Mouse (Mus musculus): ENCODE results near the gene Ing4. TPM values are rescaled to one million over a fixed set of nuclear protein-coding genes. Genes with fewer than 3 reads are reported as not detected.

Ing4 gene
- total and polyA plus RNA-seq, 3 experiments, result 29.5 to 34.9 TPM; not detected in 1

DNA sequence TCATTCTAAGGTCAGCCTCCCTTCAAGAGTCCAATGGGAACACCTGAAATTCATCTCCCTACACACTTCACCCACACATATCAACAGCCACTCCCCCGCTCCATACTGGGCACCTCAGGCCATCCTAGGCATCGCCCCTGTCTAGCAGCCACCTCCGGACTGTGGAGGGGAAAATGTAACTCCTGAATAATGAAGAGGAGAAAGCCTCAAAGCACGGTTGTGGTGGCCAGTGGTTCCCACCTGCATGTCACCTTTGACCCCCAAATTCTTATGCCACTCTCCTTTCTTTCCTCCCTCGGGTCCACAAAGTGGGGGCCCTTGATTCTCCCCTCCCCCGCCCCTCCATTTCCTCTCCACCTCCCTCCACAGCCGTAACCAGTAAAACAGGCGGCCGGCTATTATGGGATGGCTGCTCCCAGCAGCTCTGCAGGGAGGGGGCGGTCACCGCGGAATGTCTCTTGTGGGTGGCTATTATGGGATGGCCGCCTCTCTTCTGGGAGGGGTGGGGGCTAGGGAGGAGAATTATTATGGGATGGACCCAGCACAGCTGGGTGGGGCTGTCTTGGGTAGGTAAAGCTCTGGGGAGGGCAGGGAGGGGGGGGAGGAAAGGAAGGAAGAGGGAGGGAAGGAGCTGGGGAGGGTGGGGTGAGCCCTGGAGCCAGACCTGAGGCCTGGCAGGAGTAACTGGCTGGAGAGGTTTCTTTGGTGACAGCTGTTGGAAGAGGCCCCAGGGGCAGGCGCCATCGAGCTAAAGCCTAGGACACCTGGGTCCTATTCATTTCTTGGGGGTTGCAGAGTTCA, 50.2 kb downstream of the Ing4 start:
- Histone ChIP-seq H3K4me3 (ENCODE audit: control insufficient read depth in 1 of 2, insufficient read depth in 1 of 2, low read depth in 2 of 2, low read length in 2 of 2) (peak overlapping the region; percentile 37 to 54), H3K36me3 (ENCODE audit: control insufficient read depth in 1 of 2, insufficient read depth in 2 of 2, low read length in 2 of 2) (peaks cover 0 to 12% of the 10 kb centered on the region in 2 experiments; a peak in 2 of 4 replicates), H3K79me2 (ENCODE audit: control insufficient read depth, insufficient read depth, low read length, poor library complexity) (no peaks in the 10 kb centered on the region; the same call in 1 of the 2 replicates), H3K27ac (ENCODE audit: control insufficient read depth, low read depth, low read length) (peak overlapping the region; percentile 80), H3K9ac (ENCODE audit: control insufficient read depth, low read depth, low read length, poor library complexity, severe bottlenecking) (peak overlapping the region; percentile 70), H3K4me1 (ENCODE audit: control insufficient read depth in 1 of 2, insufficient read depth in 2 of 2, low read length in 2 of 2) (peaks cover 5 to 15% of the 10 kb centered on the region in 2 experiments), H3K27me3 (ENCODE audit: control insufficient read depth in 1 of 2, insufficient read depth in 2 of 2, low read length in 2 of 2) (no peaks in the 10 kb centered on the region), H3K9me3 (replicated peaks; ENCODE audit: insufficient read depth, low read length) (no peaks in the 10 kb centered on the region)
- DNase-seq (ENCODE audit: low read depth, low spot score), result peak; percentile 93
- TF ChIP-seq EP300 (IDR thresholded peaks at IDR 0.05; ENCODE audit: low read depth in 1 of 2, low read length in 2 of 2) (no peak; a peak in 2 of 4 replicates), ZMIZ1 (IDR thresholded peaks at IDR 0.05; ENCODE audit: low read depth, low read length) (no peak), GABPA (IDR thresholded peaks at IDR 0.05; ENCODE audit: low read depth, low read length) (no peak), NELFE (IDR thresholded peaks at IDR 0.05; ENCODE audit: low read depth, low read length) (peak; percentile 7; the same call in 1 of the 2 replicates), KAT2A (conservative IDR thresholded peaks at IDR 0.05; ENCODE audit: low read depth, low read length) (no peak), RCOR1 (IDR thresholded peaks at IDR 0.05; ENCODE audit: low read depth, low read length) (no peak; the same call in 1 of the 2 replicates), ELF1 (IDR thresholded peaks at IDR 0.05; ENCODE audit: low read depth, low read length) (peak; percentile 18; the same call in 1 of the 2 replicates), RAD21 (IDR thresholded peaks at IDR 0.05; ENCODE audit: low read depth, low read length) (no peak), MYB (IDR thresholded peaks at IDR 0.05; ENCODE audit: low read depth, low read length) (no peak), MYC (IDR thresholded peaks at IDR 0.05; ENCODE audit: low read depth, low read length) (no peak), MAFK (IDR thresholded peaks at IDR 0.05; ENCODE audit: borderline replicate concordance, low read depth, low read length) (no peak), MAZ (IDR thresholded peaks at IDR 0.05; ENCODE audit: low read depth, low read length) (peak; percentile 99), USF1 (IDR thresholded peaks at IDR 0.05; ENCODE audit: low read depth, low read length) (no peak), CHD1 (IDR thresholded peaks at IDR 0.05; ENCODE audit: low read depth, low read length) (no peak), POLR2A (IDR thresholded peaks at IDR 0.05; ENCODE audit: control insufficient read depth in 1 of 2, insufficient read depth in 1 of 2, low read depth in 1 of 2, low read length in 2 of 2, poor library complexity in 1 of 2) (peak; percentile 20 to 30; a peak in 1 of 4 replicates), NRF1 (IDR thresholded peaks at IDR 0.05; ENCODE audit: insufficient read depth, low read depth, low read length, poor library complexity, severe bottlenecking) (no peak), ETS1 (IDR thresholded peaks at IDR 0.05; ENCODE audit: low read depth, low read length) (peak; percentile 78), SIN3A (IDR thresholded peaks at IDR 0.05; ENCODE audit: low read length) (peak; percentile 14), HCFC1 (IDR thresholded peaks at IDR 0.05; ENCODE audit: low read depth, low read length) (peak; percentile 73), ZNF384 (IDR thresholded peaks at IDR 0.05; ENCODE audit: low read depth, low read length) (no peak), CTCF (IDR thresholded peaks at IDR 0.05 in 2 of 3, conservative IDR thresholded peaks at IDR 0.05 in 1 of 3; ENCODE audit: control insufficient read depth in 1 of 3, insufficient read depth in 1 of 3, low read depth in 2 of 3, low read length in 3 of 3, poor library complexity in 1 of 3, severe bottlenecking in 1 of 3) (no peak), USF2 (IDR thresholded peaks at IDR 0.05; ENCODE audit: borderline replicate concordance in 1 of 2, insufficient read depth in 1 of 2, low read depth in 1 of 2, low read length in 2 of 2) (no peak), JUND (IDR thresholded peaks at IDR 0.05; ENCODE audit: low read depth, low read length) (no peak), ZKSCAN1 (IDR thresholded peaks at IDR 0.05; ENCODE audit: low read depth, low read length) (no peak), TBP (IDR thresholded peaks at IDR 0.05; ENCODE audit: low read depth, low read length) (no peak), MEF2A (IDR thresholded peaks at IDR 0.05; ENCODE audit: extremely low read depth, insufficient replicate concordance, low read depth, low read length, poor library complexity, severe bottlenecking) (no peak), POLR2AphosphoS5 (IDR thresholded peaks at IDR 0.05; ENCODE audit: borderline replicate concordance, low read depth, low read length) (no peak), E2F4 (IDR thresholded peaks at IDR 0.05; ENCODE audit: borderline replicate concordance, low read depth, low read length) (no peak), TAL1 (IDR thresholded peaks at IDR 0.05; ENCODE audit: low read length) (no peak), MAX (IDR thresholded peaks at IDR 0.05; ENCODE audit: low read length) (no peak), MXI1 (IDR thresholded peaks at IDR 0.05; ENCODE audit: low read depth, low read length) (0 out of 2 replicates have a peak, but pooled peaks have one; percentile 11), CHD2 (IDR thresholded peaks at IDR 0.05; ENCODE audit: low read length) (no peak), GATA1 (IDR thresholded peaks at IDR 0.05; ENCODE audit: low read depth, low read length) (no peak), TCF12 (IDR thresholded peaks at IDR 0.05; ENCODE audit: low read depth, low read length) (peak; percentile 26; the same call in 1 of the 2 replicates), POLR2AphosphoS2 (IDR thresholded peaks at IDR 0.05; ENCODE audit: low read length) (no peak; the same call in 1 of the 2 replicates), BHLHE40 (IDR thresholded peaks at IDR 0.05; ENCODE audit: borderline replicate concordance, low read depth, low read length) (no peak)

Data from MEL (cell line).